Mouse (Mus musculus) CH12.LX (cell line): Measurements from ENCODE around the gene Rnft2. TPM values are rescaled to one million over a fixed set of nuclear protein-coding genes. Genes with fewer than 3 reads are reported as not detected.

Experiments used
- DNase-seq: peaks from one replicate; pipeline ENCODE4 v3.0.0-alpha.2; 2013; ENCODE audit errors: extremely low read depth
- H3K27ac ChIP-seq: 2 replicates; pipeline ENCODE4 v1.5.1; 2012; ENCODE audit warnings: low read depth, mild to moderate bottlenecking, control low read depth, moderate library complexity; ENCODE audit not compliant: insufficient read depth
- H3K27me3 ChIP-seq: replicated peaks from 2 replicates; pipeline ENCODE3; 2012; ENCODE audit warnings: inconsistent platforms
- H3K36me3 ChIP-seq, 2 experiments: replicated peaks in 1 of 2; 2 replicates each; pipeline versions ENCODE3 to v1.6.1; 2012; ENCODE audit warnings: inconsistent platforms in 1 of 2, low read length in 1 of 2, mild to moderate bottlenecking in 1 of 2, mixed read lengths in 1 of 2, moderate library complexity in 1 of 2; ENCODE audit not compliant: control insufficient read depth in 1 of 2, insufficient read depth in 1 of 2
- H3K4me1 ChIP-seq, 2 experiments: 2 replicates each; pipeline ENCODE4 v1.6.1; 2012; ENCODE audit warnings: inconsistent platforms in 1 of 2, moderate library complexity in 1 of 2; ENCODE audit not compliant: insufficient read depth in 2 of 2, control insufficient read depth in 1 of 2
- H3K4me2 ChIP-seq: 2 replicates; pipeline ENCODE4 v1.6.1; 2012; ENCODE audit warnings: low read depth, mild to moderate bottlenecking, control low read depth; ENCODE audit not compliant: poor library complexity, insufficient read depth, severe bottlenecking
- H3K4me3 ChIP-seq, 3 experiments: fragments of 150-350 bp in 1 of 3; sonication (generic) in 1 of 3; replicated peaks in 1 of 3; 2 replicates each; pipeline versions ENCODE3 to v1.5.1; 2011 to 2012; ENCODE audit warnings: low read depth in 2 of 3, low read length in 2 of 3, mild to moderate bottlenecking in 2 of 3, moderate library complexity in 2 of 3, control low read depth in 1 of 3, improper control_type of control experiment in 1 of 3, inconsistent platforms in 1 of 3, mixed read lengths in 1 of 3; ENCODE audit not compliant: poor library complexity in 1 of 3
- H3K79me2 ChIP-seq: replicated peaks from 2 replicates; pipeline ENCODE4 v1.6.1; 2012; ENCODE audit warnings: mild to moderate bottlenecking, moderate library complexity; ENCODE audit not compliant: control insufficient read depth, poor library complexity, insufficient read depth, severe bottlenecking; ENCODE audit errors: extremely low read depth
- H3K9ac ChIP-seq: 2 replicates; pipeline ENCODE4 v1.6.1; 2012; ENCODE audit warnings: low read depth, mild to moderate bottlenecking, control low read depth, moderate library complexity; ENCODE audit not compliant: insufficient read depth
- H3K9me3 ChIP-seq: replicated peaks from 2 replicates; pipeline ENCODE3; 2012; ENCODE audit warnings: low read length, inconsistent platforms, mixed read lengths
- BHLHE40 ChIP-seq: IDR thresholded peaks from 2 replicates; pipeline ENCODE4 v1.6.1; 2011; ENCODE audit warnings: mild to moderate bottlenecking, low read depth, low read length, improper control_type of control experiment
- CHD1 ChIP-seq: IDR thresholded peaks from 2 replicates; pipeline ENCODE4 v1.6.1; 2012; ENCODE audit warnings: low read depth, low read length, improper control_type of control experiment, inconsistent platforms
- CHD2 ChIP-seq: IDR thresholded peaks from 2 replicates; pipeline ENCODE4 v1.6.1; 2011; ENCODE audit warnings: low read length, improper control_type of control experiment
- CTCF ChIP-seq, 2 experiments: IDR thresholded peaks in 1 of 2; conservative IDR thresholded peaks in 1 of 2; 2 replicates each; pipeline ENCODE4 v1.5.1; 2011 to 2012; ENCODE audit warnings: low read depth in 2 of 2, low read length in 2 of 2, improper control_type of control experiment in 1 of 2, inconsistent platforms in 1 of 2, mild to moderate bottlenecking in 1 of 2, moderate library complexity in 1 of 2
- E2F4 ChIP-seq: IDR thresholded peaks from 2 replicates; pipeline ENCODE4 v1.6.1; 2011; ENCODE audit warnings: low read depth, low read length, improper control_type of control experiment; ENCODE audit not compliant: insufficient replicate concordance
- ELF1 ChIP-seq: IDR thresholded peaks from 2 replicates; pipeline ENCODE4 v1.6.1; 2014; ENCODE audit warnings: low read depth, mild to moderate bottlenecking, inconsistent platforms, low read length, improper control_type of control experiment
- EP300 ChIP-seq: IDR thresholded peaks from 2 replicates; pipeline ENCODE4 v1.6.1; 2011; ENCODE audit warnings: low read length, improper control_type of control experiment
- ETS1 ChIP-seq: conservative IDR thresholded peaks from 2 replicates; pipeline ENCODE4 v1.6.1; 2012; ENCODE audit warnings: low read depth, mild to moderate bottlenecking, inconsistent platforms, low read length, improper control_type of control experiment, moderate library complexity
- GABPA ChIP-seq: IDR thresholded peaks from 2 replicates; pipeline ENCODE4 v1.6.1; 2012; ENCODE audit warnings: low read depth, low read length, improper control_type of control experiment, inconsistent platforms; ENCODE audit not compliant: insufficient replicate concordance
- HCFC1 ChIP-seq: IDR thresholded peaks from 2 replicates; pipeline ENCODE4 v1.6.1; 2012; ENCODE audit warnings: low read depth, mild to moderate bottlenecking, inconsistent platforms, low read length, improper control_type of control experiment
- IRF4 ChIP-seq: IDR thresholded peaks from 2 replicates; pipeline ENCODE4 v1.6.1; 2014; ENCODE audit warnings: low read depth, mild to moderate bottlenecking, inconsistent platforms, low read length, improper control_type of control experiment
- JUN ChIP-seq: IDR thresholded peaks from 2 replicates; pipeline ENCODE4 v1.6.1; 2011; ENCODE audit warnings: low read depth, mild to moderate bottlenecking, low read length, improper control_type of control experiment, moderate library complexity; ENCODE audit not compliant: insufficient read depth
- JUND ChIP-seq: conservative IDR thresholded peaks from 2 replicates; pipeline ENCODE4 v1.6.1; 2011; ENCODE audit warnings: low read depth, low read length, improper control_type of control experiment
- KAT2A ChIP-seq: IDR thresholded peaks from 2 replicates; pipeline ENCODE4 v1.6.1; 2012; ENCODE audit warnings: low read length, improper control_type of control experiment, inconsistent platforms; ENCODE audit not compliant: insufficient replicate concordance
- MAFK ChIP-seq: IDR thresholded peaks from 2 replicates; pipeline ENCODE4 v1.6.1; 2011; ENCODE audit warnings: low read length, improper control_type of control experiment; ENCODE audit not compliant: insufficient replicate concordance
- MAX ChIP-seq: IDR thresholded peaks from 2 replicates; pipeline ENCODE4 v1.6.1; 2011; ENCODE audit warnings: low read length, improper control_type of control experiment
- MAZ ChIP-seq: IDR thresholded peaks from 2 replicates; pipeline ENCODE4 v1.6.1; 2012; ENCODE audit warnings: low read depth, mild to moderate bottlenecking, inconsistent platforms, low read length, improper control_type of control experiment, moderate library complexity
- MEF2A ChIP-seq: IDR thresholded peaks from 2 replicates; pipeline ENCODE4 v1.6.1; 2014; ENCODE audit warnings: low read depth, mild to moderate bottlenecking, inconsistent platforms, low read length, improper control_type of control experiment, borderline replicate concordance
- MXI1 ChIP-seq: IDR thresholded peaks from 2 replicates; pipeline ENCODE4 v1.6.1; 2011; ENCODE audit warnings: mild to moderate bottlenecking, low read depth, low read length, improper control_type of control experiment
- MYC ChIP-seq: IDR thresholded peaks from 2 replicates; pipeline ENCODE4 v1.6.1; 2011; ENCODE audit warnings: low read depth, mild to moderate bottlenecking, improper control_type of control experiment, low read length
- NELFE ChIP-seq: IDR thresholded peaks from 2 replicates; pipeline ENCODE4 v1.6.1; 2011; ENCODE audit warnings: low read depth, low read length, improper control_type of control experiment
- NRF1 ChIP-seq: IDR thresholded peaks from 2 replicates; pipeline ENCODE4 v1.6.1; 2014; ENCODE audit warnings: low read depth, mild to moderate bottlenecking, inconsistent platforms, low read length, improper control_type of control experiment, moderate library complexity
- PAX5 ChIP-seq: IDR thresholded peaks from 2 replicates; pipeline ENCODE4 v1.6.1; 2012; ENCODE audit warnings: low read length, inconsistent platforms, mixed read lengths
- POLR2A ChIP-seq: IDR thresholded peaks from 2 replicates; pipeline ENCODE4 v1.6.1; 2011; ENCODE audit warnings: low read depth, mild to moderate bottlenecking, improper control_type of control experiment, low read length
- POLR2AphosphoS2 ChIP-seq: IDR thresholded peaks from 2 replicates; pipeline ENCODE4 v1.6.1; 2011; ENCODE audit warnings: low read depth, low read length, improper control_type of control experiment
- RAD21 ChIP-seq: IDR thresholded peaks from 2 replicates; pipeline ENCODE4 v1.6.1; 2011; ENCODE audit warnings: low read depth, mild to moderate bottlenecking, low read length, improper control_type of control experiment, moderate library complexity
- RCOR1 ChIP-seq: conservative IDR thresholded peaks from 2 replicates; pipeline ENCODE4 v1.6.1; 2012; ENCODE audit warnings: low read depth, mild to moderate bottlenecking, inconsistent platforms, low read length, improper control_type of control experiment
- SIN3A ChIP-seq: IDR thresholded peaks from 2 replicates; pipeline ENCODE4 v1.6.1; 2012; ENCODE audit warnings: low read length, improper control_type of control experiment, inconsistent platforms
- SMC3 ChIP-seq: IDR thresholded peaks from 2 replicates; pipeline ENCODE4 v1.6.1; 2011; ENCODE audit warnings: low read depth, low read length, improper control_type of control experiment
- TBP ChIP-seq: conservative IDR thresholded peaks from 2 replicates; pipeline ENCODE4 v1.6.1; 2011; ENCODE audit warnings: low read depth, low read length, improper control_type of control experiment
- TCF12 ChIP-seq: IDR thresholded peaks from 2 replicates; pipeline ENCODE4 v1.6.1; 2014; ENCODE audit warnings: low read depth, mild to moderate bottlenecking, inconsistent platforms, low read length, improper control_type of control experiment
- UBTF ChIP-seq: IDR thresholded peaks from 2 replicates; pipeline ENCODE4 v1.6.1; 2012; ENCODE audit warnings: low read depth, mild to moderate bottlenecking, inconsistent platforms, low read length, improper control_type of control experiment, moderate library complexity
- USF1 ChIP-seq: IDR thresholded peaks from 2 replicates; pipeline ENCODE4 v1.6.1; 2014; ENCODE audit warnings: low read depth, mild to moderate bottlenecking, inconsistent platforms, low read length, improper control_type of control experiment
- USF2 ChIP-seq: conservative IDR thresholded peaks from 2 replicates; pipeline ENCODE4 v1.6.1; 2011; ENCODE audit warnings: low read depth, low read length, improper control_type of control experiment
- ZC3H11A ChIP-seq: IDR thresholded peaks from 2 replicates; pipeline ENCODE4 v1.6.1; 2012; ENCODE audit warnings: low read depth, mild to moderate bottlenecking, inconsistent platforms, low read length, improper control_type of control experiment
- ZKSCAN1 ChIP-seq: IDR thresholded peaks from 2 replicates; pipeline ENCODE4 v1.6.1; 2012; ENCODE audit warnings: low read depth, inconsistent platforms, low read length, improper control_type of control experiment, borderline replicate concordance
- ZMIZ1 ChIP-seq: IDR thresholded peaks from 2 replicates; pipeline ENCODE4 v1.6.1; 2012; ENCODE audit warnings: low read depth, mild to moderate bottlenecking, inconsistent platforms, low read length, improper control_type of control experiment
- ZNF384 ChIP-seq: IDR thresholded peaks from 2 replicates; pipeline ENCODE4 v1.6.1; 2012; ENCODE audit warnings: low read depth, low read length, improper control_type of control experiment, inconsistent platforms
- dilution Hi-C: fragments of 300-500 bp; cut with MboI; formaldehyde crosslinking; loops from 2 replicates; pipeline ENCODE4 v1.14.3; 2020; ENCODE audit warnings: low sequenced_read_pairs; ENCODE audit not compliant: extremely low pct_unique_long_range_greater_than_20kb, extremely low pct_ligation_motif_present
- in situ Hi-C: fragments of 300-500 bp; cut with MboI; formaldehyde crosslinking; loops from 3 replicates; pipeline ENCODE4 v1.14.3; 2019; ENCODE audit warnings: low sequenced_read_pairs, low pct_ligation_motif_present, low pct_unique_long_range_greater_than_20kb, mixed read lengths
- polyA plus RNA-seq: library from polyadenylated mRNA; unstranded; fragments of >175 nt; gene quantifications from 2 replicates; pipeline ENCODE4 v1.2.1, GENCODE M21; 2012; ENCODE audit warnings: low read depth; ENCODE audit not compliant: insufficient read length
- total RNA-seq, 2 experiments: library from RNA; depleted of rRNA; stranded (reverse); fragments of 300-350 nt in 1 of 2; fragments of >200 nt in 1 of 2; gene quantifications; 2 replicates each; pipeline ENCODE4 v1.2.3; 2012 to 2014

Gene Rnft2
- total and polyA plus RNA-seq, 3 experiments, result 1.6 to 5.1 (median 3.4) TPM

GRCm38 (mm10) chr5:118154839-118155564 is 89.9 kb downstream of the Rnft2 start, which contains the start of gene Fbxw8:
TSS of gene Fbxw8 (minus strand) at chr5:118155464.
- dilution Hi-C loops, result no loop called here

GRCm38 (mm10) chr5:118149711-118150110 is 95.2 kb downstream of the Rnft2 start:
- no peaks in the 10 kb centered on the region for H3K9me3 ChIP-seq
- in situ Hi-C loops (no loop called here), dilution Hi-C loops (no loop called here)

More at GRCm38 (mm10) chr5:118154839-118155564, 89.9 kb downstream of the Rnft2 start, which contains the start of gene Fbxw8:
- peaks cover 21% of the 10 kb centered on the region for H3K79me2 ChIP-seq
- peak within 1 kb of the TSS; percentile 94 to 97 (median 95) for H3K4me3 ChIP-seq
- H3K27me3 ChIP-seq, result peaks cover 12% of the 10 kb centered on the region
- H3K9me3 ChIP-seq, result no peaks in the 10 kb centered on the region
- TF ChIP-seq ELF1, result peak; percentile 83
- TF ChIP-seq MEF2A, result peak; percentile 81
- no peak for TF ChIP-seq SMC3
- TF ChIP-seq GABPA, result peak; percentile 38; the same call in 1 of the 2 replicates
- TF ChIP-seq POLR2AphosphoS2, result no peak
- no peak for TF ChIP-seq E2F4
- peak; percentile 33; the same call in 1 of the 2 replicates for TF ChIP-seq MYC
- no peak for TF ChIP-seq CHD1
- no peak for TF ChIP-seq USF1
- TF ChIP-seq USF2, result no peak
- TF ChIP-seq POLR2A, result peak; percentile 78
- TF ChIP-seq TBP, result 0 out of 2 replicates have a peak, but pooled peaks have one; percentile 55
- peak; percentile 80 for TF ChIP-seq TCF12
- TF ChIP-seq RCOR1, result peak; percentile 69; the same call in 1 of the 2 replicates
- peak; percentile 73; the same call in 1 of the 2 replicates for TF ChIP-seq MAZ
- TF ChIP-seq ZNF384, result no peak
- no peak for TF ChIP-seq ZC3H11A
- peak; percentile 96 for TF ChIP-seq SIN3A
- TF ChIP-seq EP300, result no peak
- peak; percentile 91; the same call in 1 of the 2 replicates for TF ChIP-seq KAT2A
- peak; percentile 71 for TF ChIP-seq IRF4
- peak; percentile 64; the same call in 1 of the 2 replicates for TF ChIP-seq NELFE
- TF ChIP-seq MXI1, result peak; percentile 96
- no peak for TF ChIP-seq UBTF
- TF ChIP-seq ZMIZ1, result no peak
- TF ChIP-seq HCFC1, result peak; percentile 96
- no peak for TF ChIP-seq RAD21
- TF ChIP-seq JUN, result no peak
- no peak for TF ChIP-seq NRF1
- TF ChIP-seq PAX5, result no peak
- 0 out of 2 replicates have a peak, but pooled peaks have one; percentile 33 for TF ChIP-seq CHD2
- no peak for TF ChIP-seq BHLHE40
- no peak for TF ChIP-seq JUND
- no peak for TF ChIP-seq MAFK
- no peak for TF ChIP-seq CTCF (conservative IDR thresholded peaks at IDR 0.05 in 1 of 2, IDR thresholded peaks at IDR 0.05 in 1 of 2; ENCODE audit: low read depth in 2 of 2, low read length in 2 of 2)
- no peak for TF ChIP-seq ETS1
- no peak for TF ChIP-seq ZKSCAN1
- TF ChIP-seq MAX, result peak; percentile 90
- DNase-seq, result peak; percentile 89
- peak within 1 kb of the TSS; percentile 88 for H3K9ac ChIP-seq
- no peak within 1 kb of the TSS; the same call in 1 of the 2 replicates for H3K27ac ChIP-seq
- in situ Hi-C loops, result no loop called here
- peaks cover 0 to 29% of the 10 kb centered on the region in 2 experiments for H3K36me3 ChIP-seq
- peaks cover 4 to 16% of the 10 kb centered on the region in 2 experiments; a peak in 3 of 4 replicates for H3K4me1 ChIP-seq
- peak within 1 kb of the TSS; percentile 96 for H3K4me2 ChIP-seq

More at GRCm38 (mm10) chr5:118149711-118150110, 95.2 kb downstream of the Rnft2 start:
- no peak for DNase-seq
- Histone ChIP-seq H3K4me2 (no peak overlapping the region), H3K4me3 (no peak overlapping the region), H3K27ac (no peak overlapping the region), H3K9ac (no peak overlapping the region), H3K36me3 (peaks cover 12 to 77% of the 10 kb centered on the region in 2 experiments), H3K27me3 (no peaks in the 10 kb centered on the region), H3K4me1 (peaks cover 0 to 16% of the 10 kb centered on the region in 2 experiments; a peak in 2 of 4 replicates), H3K79me2 (peaks cover 23% of the 10 kb centered on the region)
- TF ChIP-seq ZC3H11A, result no peak
